ENCODE assay signal across 22 mouse cellular contexts in genomic region chr3:116298727-116299126, GRCm38 (mm10). TPM values are rescaled to one million over a fixed set of nuclear protein-coding genes. Genes with fewer than 3 reads are reported as not detected.
DNase-seq lines count a peak whose midpoint lies in the region; ATAC-seq and TF ChIP-seq lines count a peak whose summit lies in the region.
"Had no signal": no experiment of that assay in that cellular context is flagged by ENCODE, and none has a peak within 500 bp of the region (broad histone marks: within the 10 kb centered on the region; RNA-seq: fewer than 3 reads in every experiment).

No protein-coding gene starts in this region.

- no peaks in the 10 kb centered on the region for H3K9me3 ChIP-seq in kidney, postnatal 0 days (replicated peaks; ENCODE audit: low read length)
- H3K9me3 ChIP-seq in intestine, postnatal 0 days (ENCODE audit: control insufficient read depth): no peaks in the 10 kb centered on the region
- H3K9me3 ChIP-seq: G1E; heart, embryonic 13.5 days; kidney, embryonic 15.5 days; liver, embryonic 13.5 days; midbrain, embryonic 15.5 days had no signal

- H3K36me3 ChIP-seq in kidney, postnatal 0 days (ENCODE audit: insufficient read depth, low read length): 0 out of 2 replicates have a peak, but pooled peaks cover 19% of the 10 kb centered on the region
- H3K36me3 ChIP-seq in intestine, postnatal 0 days (ENCODE audit: control insufficient read depth, insufficient read depth): peaks cover 20% of the 10 kb centered on the region
- H3K36me3 ChIP-seq: midbrain, embryonic 15.5 days had no signal

- no peak for ATAC-seq in kidney, postnatal 0 days (replicated peaks; ENCODE audit: low FRiP score, low read depth)
- ATAC-seq in intestine, postnatal 0 days: no peak
- ATAC-seq: CD4-positive, CD25-positive, alpha-beta regulatory T cell, adult 4 months; forebrain, postnatal 0 days; midbrain, embryonic 15.5 days had no signal

- H3K27ac ChIP-seq in kidney, postnatal 0 days: no peak overlapping the region
- no peak overlapping the region for H3K27ac ChIP-seq in intestine, postnatal 0 days (ENCODE audit: low read depth, low read length)
- H3K27ac ChIP-seq: heart, embryonic 13.5 days; kidney, embryonic 15.5 days; layer of hippocampus, adult 2 months; liver, embryonic 13.5 days; midbrain, embryonic 15.5 days had no signal

- H3K27me3 ChIP-seq in kidney, postnatal 0 days (ENCODE audit: insufficient read depth, low read length): no peaks in the 10 kb centered on the region
- no peaks in the 10 kb centered on the region for H3K27me3 ChIP-seq in intestine, postnatal 0 days (replicated peaks; ENCODE audit: control insufficient read depth, insufficient read depth, low read length)
- H3K27me3 ChIP-seq: heart, embryonic 13.5 days; kidney, embryonic 15.5 days; liver, embryonic 13.5 days; midbrain, embryonic 15.5 days had no signal

- DNase-seq in kidney, postnatal 0 days (ENCODE audit: low spot score): peak; percentile 9
- DNase-seq in kidney, adult 8-10 months: no peak
- DNase-seq in 3T3-L1 (ENCODE audit: low read depth, low spot score): peak; percentile 53
- peak; percentile 75 for DNase-seq in NIH3T3 (ENCODE audit: low read depth)
- peak; percentile 62 for DNase-seq in lung, postnatal 10 days
- no peak for DNase-seq in adrenal gland, adult 2 months
- DNase-seq: cerebellum, adult 11-12 months; cerebellum, postnatal 25 days; forebrain, postnatal 0 days; left cerebral cortex, postnatal 4 days; liver, embryonic 13.5 days; thymus, postnatal 4 days had no signal

- 85% methylated on average over 10 of the region's 10 CpGs for WGBS in kidney, postnatal 0 days
- 82% methylated on average over 10 of the region's 10 CpGs for WGBS in intestine, postnatal 0 days

- no peak for TF ChIP-seq CTCF in kidney, postnatal 0 days (IDR thresholded peaks at IDR 0.05; ENCODE audit: low read depth)
- no peak for TF ChIP-seq CTCF in intestine, postnatal 0 days (IDR thresholded peaks at IDR 0.05; ENCODE audit: low read depth)

- H3K4me1 ChIP-seq in kidney, postnatal 0 days (replicated peaks; ENCODE audit: insufficient read depth, low read length): no peaks in the 10 kb centered on the region
- H3K4me1 ChIP-seq in intestine, postnatal 0 days (replicated peaks; ENCODE audit: control insufficient read depth, insufficient read depth, low read length): no peaks in the 10 kb centered on the region
- H3K4me1 ChIP-seq: heart, embryonic 13.5 days; kidney, embryonic 15.5 days; liver, embryonic 13.5 days; midbrain, embryonic 15.5 days had no signal

- H3K4me3 ChIP-seq in kidney, postnatal 0 days (replicated peaks; ENCODE audit: low read depth, low read length): no peak overlapping the region
- no peak overlapping the region for H3K4me3 ChIP-seq in intestine, postnatal 0 days (ENCODE audit: low read depth, low read length)
- H3K4me3 ChIP-seq: heart, embryonic 13.5 days; kidney, embryonic 15.5 days; layer of hippocampus, adult 2 months; liver, embryonic 13.5 days; midbrain, embryonic 15.5 days had no signal

- no peak overlapping the region for H3K9ac ChIP-seq in kidney, postnatal 0 days (ENCODE audit: low read depth, low read length)
- H3K9ac ChIP-seq in intestine, postnatal 0 days (ENCODE audit: low read depth, low read length): no peak overlapping the region
- H3K9ac ChIP-seq: forebrain, postnatal 0 days; heart, embryonic 13.5 days; kidney, embryonic 15.5 days; liver, embryonic 13.5 days; midbrain, embryonic 15.5 days had no signal

- H3K4me2 ChIP-seq in kidney, postnatal 0 days (ENCODE audit: low read length): no peak overlapping the region
- no peak overlapping the region for H3K4me2 ChIP-seq in intestine, postnatal 0 days (replicated peaks; ENCODE audit: low read depth)
- H3K4me2 ChIP-seq: heart, embryonic 13.5 days; kidney, embryonic 15.5 days; liver, embryonic 13.5 days; midbrain, embryonic 15.5 days had no signal

RNA-seq across cellular contexts. Expression of gene Gpr88, which starts 45.4 kb away (rescaled TPM):
- 0.30 and 0.77 TPM in 2 replicates for polyA plus RNA-seq in kidney, postnatal 0 days (2015; fragmentation: Nextera tagmentation; extraction: Ambion mirVana)
- polyA plus RNA-seq in intestine, postnatal 0 days (2015; fragmentation: Nextera tagmentation; extraction: Ambion mirVana): 0.48 and 1.0 TPM in 2 replicates
- total RNA-seq in adrenal gland, adult 2 months (2021): under 1 TPM; 0.52 to 0.83 TPM
- 1.9 and 3.1 TPM in 2 replicates for polyA plus RNA-seq in adrenal gland, adult 2 months (2012; rRNA removed)
- total RNA-seq: gastrocnemius, adult 18-20 months; megakaryocyte progenitor cell, adult 5-6 weeks; neutrophil, adult 5-6 weeks had no signal
- polyA plus RNA-seq: CD4-positive, CD25-positive, alpha-beta regulatory T cell, adult 4 months; G1E had no signal

Comparison
In these comparisons a context has a peak if more than half of its experiments do, and no peak if none do; other contexts are left out.
1. DNase-seq: peak in kidney, postnatal 0 days (single experiment), 3T3-L1 (single experiment), NIH3T3 (single experiment) and lung, postnatal 10 days (single experiment); none in kidney, adult 8-10 months (0 of 2) and adrenal gland, adult 2 months (single experiment).